Mouse (Mus musculus): ENCODE data around the gene Art4. TPM values are rescaled to one million over a fixed set of nuclear protein-coding genes. Genes with fewer than 3 reads are reported as not detected.
A peak's percentile ranks its signal among the peaks of the same experiment; 100 is the strongest.

Gene Art4
- polyA plus RNA-seq, 1 experiment: 12.8 TPM

GRCm38 (mm10) chr6:136900369-136901009 lies 43.0 kb upstream of the Art4 start:
- Histone ChIP-seq H3K36me3 (ENCODE audit: control insufficient read depth, insufficient read depth, low read length) (no peaks in the 10 kb centered on the region), H3K27ac (ENCODE audit: control insufficient read depth, insufficient read depth, low read length) (no peak overlapping the region), H3K4me1 (replicated peaks; ENCODE audit: control insufficient read depth, insufficient read depth, low read length) (peaks cover 5% of the 10 kb centered on the region; the same call in 1 of the 2 replicates), H3K4me3 (ENCODE audit: control insufficient read depth, insufficient read depth, low read length) (no peak overlapping the region), H3K27me3 (ENCODE audit: control insufficient read depth, insufficient read depth, low read length) (no peaks in the 10 kb centered on the region)
- DNase-seq: no peak
- 27% methylated on average over 4 of the region's 4 CpGs for WGBS
- no peak for TF ChIP-seq POLR2A (IDR thresholded peaks at IDR 0.05; ENCODE audit: control insufficient read depth, extremely low read depth, insufficient read depth, low read length, poor library complexity)
- TF ChIP-seq CTCF (IDR thresholded peaks at IDR 0.05; ENCODE audit: borderline replicate concordance, control insufficient read depth, extremely low read depth, insufficient read depth, low read length, poor library complexity): no peak

- peak; percentile 33 for DNase-seq
- 3% methylated on average over 2 of the region's 2 CpGs for WGBS
- no peak for TF ChIP-seq CTCF (IDR thresholded peaks at IDR 0.05; ENCODE audit: borderline replicate concordance, control insufficient read depth, extremely low read depth, insufficient read depth, low read length, poor library complexity)
- no peak for TF ChIP-seq POLR2A (IDR thresholded peaks at IDR 0.05; ENCODE audit: control insufficient read depth, extremely low read depth, insufficient read depth, low read length, poor library complexity)
- no peak overlapping the region for H3K4me3 ChIP-seq (ENCODE audit: control insufficient read depth, insufficient read depth, low read length)
- H3K36me3 ChIP-seq (ENCODE audit: control insufficient read depth, insufficient read depth, low read length): no peaks in the 10 kb centered on the region
- no peaks in the 10 kb centered on the region for H3K27me3 ChIP-seq (ENCODE audit: control insufficient read depth, insufficient read depth, low read length)
- H3K4me1 ChIP-seq (replicated peaks; ENCODE audit: control insufficient read depth, insufficient read depth, low read length): peaks cover 7% of the 10 kb centered on the region; the same call in 1 of the 2 replicates
- H3K27ac ChIP-seq (ENCODE audit: control insufficient read depth, insufficient read depth, low read length): no peak overlapping the region
Observed at GRCm38 (mm10) chr6:136898954-136899353, 41.4 kb upstream of the Art4 start.

GRCm38 (mm10) chr6:136898222-136898621 lies 40.7 kb upstream of the Art4 start:
- H3K27ac ChIP-seq (ENCODE audit: control insufficient read depth, insufficient read depth, low read length): no peak overlapping the region
- WGBS: 67% methylated on average over 4 of the region's 4 CpGs

GRCm38 (mm10) chr6:136897789-136898188 lies 40.3 kb upstream of the Art4 start:
- 92% methylated on average over 4 of the region's 4 CpGs for WGBS
- peaks cover 7% of the 10 kb centered on the region; the same call in 1 of the 2 replicates for H3K4me1 ChIP-seq (replicated peaks; ENCODE audit: control insufficient read depth, insufficient read depth, low read length)
- DNase-seq: no peak
- no peaks in the 10 kb centered on the region for H3K27me3 ChIP-seq (ENCODE audit: control insufficient read depth, insufficient read depth, low read length)
- TF ChIP-seq CTCF (IDR thresholded peaks at IDR 0.05; ENCODE audit: borderline replicate concordance, control insufficient read depth, extremely low read depth, insufficient read depth, low read length, poor library complexity) (no peak), POLR2A (IDR thresholded peaks at IDR 0.05; ENCODE audit: control insufficient read depth, extremely low read depth, insufficient read depth, low read length, poor library complexity) (no peak)
- H3K36me3 ChIP-seq (ENCODE audit: control insufficient read depth, insufficient read depth, low read length): no peaks in the 10 kb centered on the region
- H3K4me3 ChIP-seq (ENCODE audit: control insufficient read depth, insufficient read depth, low read length): no peak overlapping the region
- no peak overlapping the region for H3K27ac ChIP-seq (ENCODE audit: control insufficient read depth, insufficient read depth, low read length)

More at GRCm38 (mm10) chr6:136898222-136898621, 40.7 kb upstream of the Art4 start:
- Histone ChIP-seq H3K27me3 (ENCODE audit: control insufficient read depth, insufficient read depth, low read length) (no peaks in the 10 kb centered on the region), H3K4me1 (replicated peaks; ENCODE audit: control insufficient read depth, insufficient read depth, low read length) (peaks cover 7% of the 10 kb centered on the region; the same call in 1 of the 2 replicates), H3K36me3 (ENCODE audit: control insufficient read depth, insufficient read depth, low read length) (no peaks in the 10 kb centered on the region), H3K4me3 (ENCODE audit: control insufficient read depth, insufficient read depth, low read length) (no peak overlapping the region)
- DNase-seq: no peak
- no peak for TF ChIP-seq CTCF (IDR thresholded peaks at IDR 0.05; ENCODE audit: borderline replicate concordance, control insufficient read depth, extremely low read depth, insufficient read depth, low read length, poor library complexity)
- TF ChIP-seq POLR2A (IDR thresholded peaks at IDR 0.05; ENCODE audit: control insufficient read depth, extremely low read depth, insufficient read depth, low read length, poor library complexity): no peak

GRCm38 (mm10) chr6:136894532-136895339 lies 37.2 kb upstream of the Art4 start:
- Histone ChIP-seq H3K27me3 (ENCODE audit: control insufficient read depth, insufficient read depth, low read length) (no peaks in the 10 kb centered on the region), H3K4me1 (replicated peaks; ENCODE audit: control insufficient read depth, insufficient read depth, low read length) (0 out of 2 replicates have a peak, but pooled peaks cover 5% of the 10 kb centered on the region), H3K27ac (ENCODE audit: control insufficient read depth, insufficient read depth, low read length) (no peak overlapping the region), H3K36me3 (ENCODE audit: control insufficient read depth, insufficient read depth, low read length) (no peaks in the 10 kb centered on the region), H3K4me3 (ENCODE audit: control insufficient read depth, insufficient read depth, low read length) (no peak overlapping the region)
- no peak for TF ChIP-seq CTCF (IDR thresholded peaks at IDR 0.05; ENCODE audit: borderline replicate concordance, control insufficient read depth, extremely low read depth, insufficient read depth, low read length, poor library complexity)
- no peak for DNase-seq
- WGBS: 68% methylated on average over 15 of the region's 15 CpGs

GRCm38 (mm10) chr6:136892002-136892401 lies 34.5 kb upstream of the Art4 start:
- Histone ChIP-seq H3K4me3 (ENCODE audit: control insufficient read depth, insufficient read depth, low read length) (no peak overlapping the region), H3K4me1 (replicated peaks; ENCODE audit: control insufficient read depth, insufficient read depth, low read length) (0 out of 2 replicates have a peak, but pooled peaks cover 3% of the 10 kb centered on the region), H3K27ac (ENCODE audit: control insufficient read depth, insufficient read depth, low read length) (no peak overlapping the region), H3K27me3 (ENCODE audit: control insufficient read depth, insufficient read depth, low read length) (no peaks in the 10 kb centered on the region), H3K36me3 (ENCODE audit: control insufficient read depth, insufficient read depth, low read length) (no peaks in the 10 kb centered on the region)
- 95% methylated on average over 2 of the region's 2 CpGs for WGBS
- DNase-seq: no peak
- no peak for TF ChIP-seq CTCF (IDR thresholded peaks at IDR 0.05; ENCODE audit: borderline replicate concordance, control insufficient read depth, extremely low read depth, insufficient read depth, low read length, poor library complexity)
- no peak for TF ChIP-seq POLR2A (IDR thresholded peaks at IDR 0.05; ENCODE audit: control insufficient read depth, extremely low read depth, insufficient read depth, low read length, poor library complexity)

All from thymus, adult 2 months (tissue).